Mouse (Mus musculus): ENCODE results near the gene Kif14. TPM values are rescaled to one million over a fixed set of nuclear protein-coding genes. Genes with fewer than 3 reads are reported as not detected.

The Kif14 gene
- polyA plus RNA-seq, 1 experiment from 2014 or later, result 6.4 TPM

GRCm38 (mm10) chr1:136452421-136452820, 13.7 kb upstream of the Kif14 start:
- Histone ChIP-seq H3K27me3 (no peaks in the 10 kb centered on the region), H3K36me3 (no peaks in the 10 kb centered on the region), H3K9me3 (replicated peaks) (no peaks in the 10 kb centered on the region), H3K27ac (no peak overlapping the region), H3K4me2 (replicated peaks) (no peak overlapping the region), H3K9ac (no peak overlapping the region), H3K4me1 (0 out of 2 replicates have a peak, but pooled peaks cover 4% of the 10 kb centered on the region), H3K4me3 (no peak overlapping the region)
- no peak for ATAC-seq (ENCODE audit: low FRiP score)
- WGBS, result 64% methylated on average over 5 of the region's 5 CpGs

GRCm38 (mm10) chr1:136455756-136456585, 10.2 kb upstream of the Kif14 start:
- no peaks in the 10 kb centered on the region for H3K36me3 ChIP-seq
- H3K27ac ChIP-seq, result no peak overlapping the region
- no peak overlapping the region for H3K4me2 ChIP-seq (replicated peaks)
- no peak overlapping the region for H3K4me3 ChIP-seq
- 78% methylated on average over 17 of the region's 17 CpGs for WGBS
- H3K27me3 ChIP-seq, result no peaks in the 10 kb centered on the region
- no peaks in the 10 kb centered on the region for H3K9me3 ChIP-seq (replicated peaks)
- H3K9ac ChIP-seq, result no peak overlapping the region
- ATAC-seq (ENCODE audit: low FRiP score), result no peak
- H3K4me1 ChIP-seq, result 0 out of 2 replicates have a peak, but pooled peaks cover 4% of the 10 kb centered on the region

GRCm38 (mm10) chr1:136456741-136457140, 9.4 kb upstream of the Kif14 start:
- H3K9me3 ChIP-seq (replicated peaks), result no peaks in the 10 kb centered on the region
- H3K9ac ChIP-seq, result no peak overlapping the region
- H3K36me3 ChIP-seq, result no peaks in the 10 kb centered on the region
- no peak overlapping the region for H3K27ac ChIP-seq
- H3K27me3 ChIP-seq, result no peaks in the 10 kb centered on the region
- 0 out of 2 replicates have a peak, but pooled peaks cover 4% of the 10 kb centered on the region for H3K4me1 ChIP-seq
- H3K4me2 ChIP-seq (replicated peaks), result no peak overlapping the region
- WGBS, result 83% methylated on average over 6 of the region's 6 CpGs
- no peak overlapping the region for H3K4me3 ChIP-seq
- no peak for ATAC-seq (ENCODE audit: low FRiP score)

DNA sequence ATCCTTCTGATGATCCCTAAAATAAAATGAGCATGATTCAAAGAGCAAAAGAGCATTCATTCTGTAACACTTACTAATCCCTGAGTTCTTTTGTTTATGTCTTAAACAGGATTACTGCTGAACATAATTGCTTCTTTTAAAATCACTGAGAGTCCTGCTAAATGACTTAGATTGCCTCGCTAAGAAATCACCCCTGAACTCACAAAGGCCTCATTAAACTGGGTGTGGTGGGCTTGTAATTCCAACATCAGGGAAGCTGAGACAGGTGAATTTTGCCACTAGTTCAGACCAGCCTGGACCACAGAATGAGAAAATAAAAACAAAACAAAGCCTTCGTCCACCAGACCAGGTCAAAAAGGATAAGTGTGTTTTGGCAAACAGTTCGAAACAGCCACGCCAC, 8.7 kb upstream of the Kif14 start:
- Histone ChIP-seq H3K4me3 (no peak overlapping the region), H3K9me3 (replicated peaks) (no peaks in the 10 kb centered on the region), H3K9ac (no peak overlapping the region), H3K27ac (no peak overlapping the region), H3K4me1 (0 out of 2 replicates have a peak, but pooled peaks cover 2% of the 10 kb centered on the region), H3K36me3 (no peaks in the 10 kb centered on the region), H3K4me2 (replicated peaks) (no peak overlapping the region), H3K27me3 (no peaks in the 10 kb centered on the region)
- ATAC-seq (ENCODE audit: low FRiP score), result no peak
- WGBS, result 84% methylated on average over 4 of the region's 4 CpGs

DNA sequence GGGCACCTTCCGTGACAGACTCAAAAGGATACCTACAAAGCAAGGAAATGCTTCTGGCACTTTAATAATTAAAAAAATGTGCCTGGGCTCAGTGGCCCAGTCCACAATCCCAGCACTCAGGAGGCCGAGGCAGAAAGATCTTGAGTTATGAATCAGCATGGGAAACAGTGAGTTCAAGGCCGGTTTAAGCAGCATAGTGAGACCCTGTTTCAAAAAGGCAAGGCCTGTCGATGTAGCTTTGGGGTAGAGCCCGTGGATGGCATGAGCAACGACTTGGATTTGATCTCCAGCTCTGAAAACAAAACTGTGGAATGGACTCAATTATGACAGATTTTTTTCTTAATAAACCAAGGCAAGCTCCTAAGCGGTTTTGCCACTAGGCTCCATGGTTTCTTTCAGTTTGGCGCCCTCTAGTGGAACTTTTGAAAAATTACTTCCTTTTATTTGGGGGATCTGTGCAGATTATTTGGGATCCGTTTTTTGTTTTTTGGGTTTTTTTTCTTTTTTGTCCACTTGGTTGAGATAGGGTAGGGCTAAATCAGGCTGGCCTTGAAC, 7.4 kb upstream of the Kif14 start:
- no peaks in the 10 kb centered on the region for H3K4me1 ChIP-seq
- H3K9ac ChIP-seq, result no peak overlapping the region
- ATAC-seq (ENCODE audit: low FRiP score), result no peak
- H3K27ac ChIP-seq, result no peak overlapping the region
- 32% methylated on average over 9 of the region's 9 CpGs for WGBS
- no peak overlapping the region for H3K4me2 ChIP-seq (replicated peaks)
- no peaks in the 10 kb centered on the region for H3K36me3 ChIP-seq
- H3K27me3 ChIP-seq, result no peaks in the 10 kb centered on the region
- no peak overlapping the region for H3K4me3 ChIP-seq
- no peaks in the 10 kb centered on the region for H3K9me3 ChIP-seq (replicated peaks)

- Histone ChIP-seq H3K9ac (no peak overlapping the region), H3K4me3 (no peak overlapping the region), H3K36me3 (no peaks in the 10 kb centered on the region), H3K4me2 (replicated peaks) (no peak overlapping the region), H3K27me3 (no peaks in the 10 kb centered on the region), H3K4me1 (peaks cover 9% of the 10 kb centered on the region), H3K27ac (no peak overlapping the region), H3K9me3 (replicated peaks) (no peaks in the 10 kb centered on the region)
- no peak for ATAC-seq (ENCODE audit: low FRiP score)
- 46% methylated on average over 10 of the region's 10 CpGs for WGBS
Observed at GRCm38 (mm10) chr1:136462443-136462842, 3.7 kb upstream of the Kif14 start.

DNA sequence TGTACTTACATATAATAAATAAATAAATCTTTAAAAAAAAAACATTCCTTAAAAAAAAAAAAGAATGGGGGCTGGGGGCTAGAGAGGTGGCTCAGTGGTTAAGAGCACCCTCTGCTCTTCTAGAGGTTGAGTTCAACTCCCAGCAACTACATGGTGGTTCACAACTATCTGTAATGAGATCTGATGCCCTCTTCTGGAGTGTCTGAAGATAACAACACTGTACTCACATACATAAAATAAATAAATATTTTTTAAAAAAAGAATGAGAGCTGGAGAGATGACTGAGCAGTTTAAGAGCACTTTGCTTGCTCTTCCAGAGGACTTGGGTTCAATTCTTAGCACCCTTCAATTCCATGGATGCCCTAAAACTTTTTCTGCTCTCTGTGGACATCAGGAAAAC, 975 bp upstream of the Kif14 start:
- H3K27ac ChIP-seq, result no peak overlapping the region
- peaks cover 10% of the 10 kb centered on the region for H3K4me1 ChIP-seq
- H3K4me2 ChIP-seq (replicated peaks), result no peak overlapping the region
- H3K36me3 ChIP-seq, result peaks cover 11% of the 10 kb centered on the region; the same call in 1 of the 2 replicates
- H3K9me3 ChIP-seq (replicated peaks), result no peaks in the 10 kb centered on the region
- no peak for ATAC-seq (ENCODE audit: low FRiP score)
- no peaks in the 10 kb centered on the region for H3K27me3 ChIP-seq
- H3K9ac ChIP-seq, result no peak overlapping the region
- no peak overlapping the region for H3K4me3 ChIP-seq

DNA sequence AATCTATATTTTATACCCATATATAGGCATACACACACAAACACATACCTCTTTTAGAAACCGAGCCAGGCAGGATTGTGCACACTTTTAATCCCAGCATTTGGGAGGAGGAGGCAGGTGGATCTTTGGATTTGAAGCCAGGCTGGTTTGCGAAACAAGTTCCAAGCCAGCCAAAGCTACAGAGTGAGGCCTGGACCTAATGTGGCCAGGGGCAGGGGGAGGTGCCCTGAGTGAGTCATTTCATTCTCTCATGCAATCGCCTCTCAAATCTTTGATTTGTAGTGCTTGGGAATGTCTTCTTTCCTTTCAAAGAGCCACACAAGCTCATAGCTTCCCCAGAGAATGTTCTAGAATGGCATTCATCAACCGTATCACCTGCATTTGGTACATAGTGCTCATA, 3.3 kb downstream of the Kif14 start:
- H3K9me3 ChIP-seq (replicated peaks), result no peaks in the 10 kb centered on the region
- H3K27ac ChIP-seq, result no peak overlapping the region
- no peak overlapping the region for H3K4me2 ChIP-seq (replicated peaks)
- peaks cover 16% of the 10 kb centered on the region for H3K36me3 ChIP-seq
- H3K9ac ChIP-seq, result no peak overlapping the region
- peaks cover 17% of the 10 kb centered on the region for H3K4me1 ChIP-seq
- WGBS, result 95% methylated on average over 4 of the region's 4 CpGs
- no peak overlapping the region for H3K4me3 ChIP-seq
- H3K27me3 ChIP-seq, result no peaks in the 10 kb centered on the region
- no peak for ATAC-seq (ENCODE audit: low FRiP score)

- Histone ChIP-seq H3K27me3 (no peaks in the 10 kb centered on the region), H3K27ac (no peak overlapping the region), H3K9me3 (replicated peaks) (no peaks in the 10 kb centered on the region), H3K4me1 (peaks cover 17% of the 10 kb centered on the region), H3K9ac (0 out of 2 replicates have a peak overlapping the region, but pooled peaks have one; percentile 32), H3K4me2 (replicated peaks) (0 out of 2 replicates have a peak overlapping the region, but pooled peaks have one; percentile 13), H3K36me3 (peaks cover 19% of the 10 kb centered on the region), H3K4me3 (no peak overlapping the region)
- 0 out of 2 replicates have a peak, but pooled peaks have one; percentile 22 for ATAC-seq (ENCODE audit: low FRiP score)
- 11% methylated on average over 6 of the region's 6 CpGs for WGBS
Observed at GRCm38 (mm10) chr1:136470471-136470870, 4.3 kb downstream of the Kif14 start.

- Histone ChIP-seq H3K9me3 (replicated peaks) (no peaks in the 10 kb centered on the region), H3K9ac (no peak overlapping the region), H3K4me1 (no peaks in the 10 kb centered on the region), H3K4me3 (no peak overlapping the region), H3K36me3 (peaks cover 48% of the 10 kb centered on the region), H3K4me2 (replicated peaks) (no peak overlapping the region), H3K27ac (no peak overlapping the region), H3K27me3 (no peaks in the 10 kb centered on the region)
- 85% methylated on average over 5 of the region's 5 CpGs for WGBS
- ATAC-seq (ENCODE audit: low FRiP score), result no peak
Observed at GRCm38 (mm10) chr1:136491681-136492080, 25.5 kb downstream of the Kif14 start.

DNA sequence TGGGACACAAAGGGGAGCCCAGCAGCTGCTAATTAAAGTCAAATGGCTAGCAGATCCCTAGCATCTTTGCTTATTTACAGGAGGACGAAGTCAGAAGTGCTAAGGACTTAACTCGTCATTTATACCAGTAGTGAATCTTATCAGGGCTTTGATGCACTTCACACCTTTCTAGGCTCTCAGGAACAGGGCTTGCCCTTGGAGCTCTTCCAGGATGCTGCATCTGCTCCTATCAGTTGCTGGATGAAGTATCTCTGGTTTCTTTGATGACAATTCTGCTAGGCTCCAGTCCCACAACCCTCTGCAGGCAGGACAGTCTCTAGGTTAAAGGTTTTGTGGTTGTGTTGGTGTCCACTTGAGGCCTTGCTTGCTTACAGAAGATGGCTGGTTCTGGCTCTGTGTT, 26.1 kb downstream of the Kif14 start:
- Histone ChIP-seq H3K4me1 (no peaks in the 10 kb centered on the region), H3K36me3 (peaks cover 49% of the 10 kb centered on the region), H3K27ac (no peak overlapping the region), H3K4me3 (no peak overlapping the region), H3K27me3 (no peaks in the 10 kb centered on the region), H3K4me2 (replicated peaks) (no peak overlapping the region), H3K9me3 (replicated peaks) (no peaks in the 10 kb centered on the region), H3K9ac (no peak overlapping the region)
- WGBS, result 95% methylated on average over 2 of the region's 2 CpGs
- ATAC-seq (ENCODE audit: low FRiP score), result no peak

DNA sequence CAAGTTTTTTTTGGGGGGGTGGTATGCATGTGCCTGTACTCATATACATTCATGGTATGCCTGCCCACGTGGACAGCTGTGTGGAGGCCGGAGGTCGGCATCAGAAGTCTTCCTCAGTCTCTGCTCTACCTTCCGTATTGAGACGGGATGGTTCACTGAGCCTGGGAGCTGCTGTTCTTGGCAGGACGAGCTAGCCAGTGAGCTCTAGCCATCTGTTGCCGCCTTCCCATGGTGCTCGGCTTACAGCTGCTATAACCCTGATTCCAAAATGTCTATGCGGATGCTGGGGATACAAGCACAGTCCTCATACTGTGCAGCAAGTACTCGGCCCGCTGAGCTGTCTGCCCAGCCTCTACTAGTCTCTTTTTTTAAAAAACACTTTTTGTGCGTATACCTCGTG, 33.2 kb downstream of the Kif14 start:
- peaks cover 42% of the 10 kb centered on the region for H3K36me3 ChIP-seq
- H3K27me3 ChIP-seq, result no peaks in the 10 kb centered on the region
- no peak for ATAC-seq (ENCODE audit: low FRiP score)
- 88% methylated on average over 13 of the region's 13 CpGs for WGBS
- no peak overlapping the region for H3K4me3 ChIP-seq
- H3K27ac ChIP-seq, result no peak overlapping the region
- no peak overlapping the region for H3K4me2 ChIP-seq (replicated peaks)
- no peak overlapping the region for H3K9ac ChIP-seq
- H3K9me3 ChIP-seq (replicated peaks), result no peaks in the 10 kb centered on the region
- no peaks in the 10 kb centered on the region for H3K4me1 ChIP-seq

- ATAC-seq (ENCODE audit: low FRiP score), result no peak
- Histone ChIP-seq H3K4me3 (no peak overlapping the region), H3K27ac (no peak overlapping the region), H3K27me3 (no peaks in the 10 kb centered on the region), H3K9ac (no peak overlapping the region), H3K36me3 (peaks cover 26% of the 10 kb centered on the region), H3K4me1 (no peaks in the 10 kb centered on the region), H3K4me2 (replicated peaks) (no peak overlapping the region), H3K9me3 (replicated peaks) (no peaks in the 10 kb centered on the region)
- WGBS, result 95% methylated on average over 8 of the region's 8 CpGs
Observed at GRCm38 (mm10) chr1:136502936-136503335, 36.8 kb downstream of the Kif14 start.

Data from hindbrain, embryonic 12.5 days (tissue).